Mouse (Mus musculus) kidney, adult 2 months (tissue): ENCODE results near the gene Chd1.

ENCODE experiments used
- CTCF ChIP-seq: fragments of 200-500 bp; conservative IDR thresholded peaks from 2 replicates; pipeline ENCODE4 v1.5.1; 2011; ENCODE audit warnings: low read depth, mild to moderate bottlenecking, control low read depth, low read length, moderate library complexity, mixed read lengths; ENCODE audit not compliant: insufficient read depth, insufficient read length
- POLR2A ChIP-seq: fragments of 200-500 bp; IDR thresholded peaks from one replicate; pipeline ENCODE4 v1.6.1; 2011; ENCODE audit warnings: low read depth, low read length, control low read depth

- TF ChIP-seq POLR2A (no peak), CTCF (no peak)
Observed at GRCm38 (mm10) chr17:15774565-15775215, 69.9 kb downstream of the Chd1 start.
